13 mouse cellular contexts compared by ENCODE assay signal in the genomic region with DNA sequence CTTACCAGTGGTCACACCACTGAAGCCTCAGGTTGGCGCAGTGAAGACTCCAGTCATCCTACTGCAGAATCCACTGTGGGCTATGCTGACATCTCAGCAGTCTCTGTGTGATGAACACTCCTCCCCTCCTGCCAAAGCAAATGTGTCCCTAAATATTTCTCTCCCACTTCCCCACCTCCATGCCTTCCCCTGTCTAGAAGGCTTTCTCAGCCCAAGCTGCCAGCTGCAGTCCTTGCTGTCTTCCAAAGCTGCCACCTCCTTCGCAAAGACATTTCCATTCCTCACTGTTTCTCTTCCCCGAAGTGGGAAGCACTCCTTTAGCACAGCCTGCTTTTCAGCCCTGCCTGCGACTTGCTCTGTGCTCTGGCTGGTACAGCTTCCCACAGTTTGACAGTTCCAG. TPM values are rescaled to one million over a fixed set of nuclear protein-coding genes. Genes with fewer than 3 reads are reported as not detected.
DNase-seq lines count a peak whose midpoint lies in the region.
"Had no signal": no experiment of that assay in that cellular context is flagged by ENCODE, and none has a peak within 500 bp of the region (broad histone marks: within the 10 kb centered on the region; RNA-seq: fewer than 3 reads in every experiment).

No protein-coding gene starts in this region.

- intact Hi-C loops in left cerebral cortex, postnatal 36 days (cut with DNase I) = no loop called here
- intact Hi-C loops in heart, postnatal 25 days (cut with DNase I) = no loop called here

- peak; percentile 86 for DNase-seq in right cerebral cortex, adult 18-20 months
- no peak for DNase-seq in right cerebral cortex, postnatal 4 days
- peak; percentile 49 to 56 for DNase-seq in layer of hippocampus, adult 8-10 months (ENCODE audit: low spot score in 2 of 2)
- DNase-seq in left cerebral cortex, postnatal 36 days (ENCODE audit: low spot score in 2 of 2) = peak; percentile 68 to 77
- no peak for DNase-seq in heart, postnatal 25 days (ENCODE audit: low spot score)
- no peak for DNase-seq in adrenal gland, postnatal 25 days
- DNase-seq in cerebellum, adult 18-20 months = no peak
- DNase-seq: cerebellum, adult 2 months; embryo, embryonic 11 days; heart, adult 2 months; heart, postnatal 4 days; midbrain, embryonic 14.5 days; thymus, adult 2 months had no signal

RNA-seq across cellular contexts. Expression of gene Tsku, which starts 10.0 kb away (rescaled TPM):
- 1 to 10 TPM; 1.6 to 2.8 (median 2.3) TPM for total RNA-seq in layer of hippocampus, adult 8-10 months (2022)
- total RNA-seq in left cerebral cortex, postnatal 36 days (2021) = 1 to 10 TPM; 3.1 to 3.4 TPM
- total RNA-seq in heart, postnatal 25 days (2021) = 1 to 10 TPM; 2.1 to 2.7 TPM
- 22.9 and 40.6 TPM in 2 replicates for total RNA-seq in adrenal gland, postnatal 25 days (2021)

RNA-seq across cellular contexts. Expression of gene Acer3, which starts 50.2 kb away (rescaled TPM):
- 10 to 100 TPM; 22.7 to 32.0 (median 24.3) TPM for total RNA-seq in layer of hippocampus, adult 8-10 months (2022)
- total RNA-seq in left cerebral cortex, postnatal 36 days (2021) = 10 to 100 TPM; 21.3 to 21.8 TPM
- 10 to 100 TPM; 12.2 to 12.3 TPM for total RNA-seq in heart, postnatal 25 days (2021)
- 12.9 and 20.0 TPM in 2 replicates for total RNA-seq in adrenal gland, postnatal 25 days (2021)

Comparison
In these comparisons a context has a peak if more than half of its experiments do, and no peak if none do; other contexts are left out.
1. DNase-seq: peak in right cerebral cortex, adult 18-20 months (single experiment), layer of hippocampus, adult 8-10 months (2 of 2) and left cerebral cortex, postnatal 36 days (2 of 2); none in right cerebral cortex, postnatal 4 days (single experiment), heart, postnatal 25 days (single experiment), adrenal gland, postnatal 25 days (single experiment) and cerebellum, adult 18-20 months (0 of 2).